Comparison of ENCODE assay signal across 13 mouse cellular contexts in the genomic region with DNA sequence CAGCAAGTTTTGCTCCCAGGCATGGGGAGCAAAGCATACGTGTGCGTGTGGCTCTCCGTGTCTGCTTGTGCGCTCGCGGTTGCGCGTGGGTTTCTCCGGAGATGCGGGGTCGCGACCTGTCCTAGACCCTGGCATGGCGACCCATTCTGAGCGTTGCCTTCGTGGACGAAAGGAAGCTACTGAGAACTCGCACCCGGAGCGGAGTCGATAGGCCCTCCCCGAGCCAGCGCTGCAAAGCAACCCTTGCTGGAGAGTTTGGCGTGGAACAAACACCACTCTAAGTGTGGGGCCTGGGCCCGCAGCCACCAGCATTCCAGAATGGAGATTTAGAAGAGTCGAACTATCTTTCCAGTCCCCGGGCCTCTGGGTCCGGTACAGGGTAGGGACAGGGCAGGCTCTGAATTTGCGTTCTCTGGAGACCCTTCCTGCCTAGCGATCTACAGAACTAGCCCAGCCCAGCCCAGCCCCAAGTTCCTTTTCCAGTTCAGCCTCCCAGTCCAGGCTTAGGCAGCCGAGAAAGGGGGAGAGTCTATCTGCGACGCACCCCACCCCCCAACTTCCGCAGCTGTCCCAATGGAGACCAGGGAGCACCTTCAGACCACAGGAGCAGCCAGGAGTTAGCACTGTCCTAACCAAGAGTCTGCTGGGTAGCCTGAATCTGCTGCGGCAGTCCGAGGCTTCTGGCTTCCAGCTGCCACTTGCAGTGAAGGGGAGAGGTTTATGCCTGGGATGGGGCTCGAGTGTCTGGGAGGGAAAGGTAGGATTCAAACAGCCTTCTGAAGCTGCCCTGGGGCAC. TPM values are rescaled to one million over a fixed set of nuclear protein-coding genes. Genes with fewer than 3 reads are reported as not detected.
DNase-seq lines count a peak whose midpoint lies in the region; ATAC-seq lines count a peak whose summit lies in the region.
"Had no signal": no experiment of that assay in that cellular context is flagged by ENCODE, and none has a peak within 500 bp of the region (broad histone marks: within the 10 kb centered on the region; RNA-seq: fewer than 3 reads in every experiment).

No protein-coding gene starts in this region.

- H3K9ac ChIP-seq in limb, embryonic 13.5 days, result no peak overlapping the region

- 0 out of 2 replicates have a peak, but pooled peaks have one; percentile 45 for ATAC-seq in limb, embryonic 13.5 days (ENCODE audit: low FRiP score, low read depth)
- no peak for ATAC-seq in granulocyte monocyte progenitor cell, adult 5-6 weeks (replicated peaks; ENCODE audit: poor library complexity, severe bottlenecking)

- peak overlapping the region; percentile 69 for H3K4me3 ChIP-seq in forebrain, embryonic 10.5 days
- H3K4me3 ChIP-seq in limb, embryonic 13.5 days, result peak overlapping the region; percentile 22
- H3K4me3 ChIP-seq: erythroblast, embryonic 14.5 days; myocyte had no signal

- intact Hi-C loops in heart, postnatal 25 days (cut with DNase I), result no loop called here

- H3K27ac ChIP-seq in forebrain, embryonic 10.5 days, result peak overlapping the region; percentile 95
- H3K27ac ChIP-seq in limb, embryonic 13.5 days, result no peak overlapping the region

- no peaks in the 10 kb centered on the region for H3K9me3 ChIP-seq in forebrain, embryonic 10.5 days
- no peaks in the 10 kb centered on the region for H3K9me3 ChIP-seq in limb, embryonic 13.5 days

- H3K4me2 ChIP-seq in limb, embryonic 13.5 days (replicated peaks), result peak overlapping the region; percentile 42

- 1% methylated on average over 36 of the region's 36 CpGs for WGBS in forebrain, embryonic 10.5 days
- 2% methylated on average over 36 of the region's 36 CpGs for WGBS in limb, embryonic 13.5 days

- DNase-seq in heart, adult 11 months, result peak; percentile 81
- no peak for DNase-seq in heart, postnatal 25 days (ENCODE audit: low spot score)
- DNase-seq in ES-CJ7 (ENCODE audit: low read depth, low spot score), result peak; percentile 53
- DNase-seq in forebrain, embryonic 10.5 days (ENCODE audit: extremely low spot score, low spot score), result peak; percentile 53
- DNase-seq in spleen, adult 18-20 months, result no peak
- DNase-seq in layer of hippocampus, postnatal 10 days (ENCODE audit: low spot score in 2 of 2), result no peak
- DNase-seq: adrenal gland, postnatal 14 days had no signal

- H3K4me1 ChIP-seq in forebrain, embryonic 10.5 days, result peaks cover 71% of the 10 kb centered on the region
- peaks cover 8% of the 10 kb centered on the region for H3K4me1 ChIP-seq in limb, embryonic 13.5 days

- no peaks in the 10 kb centered on the region for H3K36me3 ChIP-seq in forebrain, embryonic 10.5 days (replicated peaks)
- no peaks in the 10 kb centered on the region for H3K36me3 ChIP-seq in limb, embryonic 13.5 days

- H3K27me3 ChIP-seq in forebrain, embryonic 10.5 days (ENCODE audit: poor library complexity, severe bottlenecking), result peaks cover 85% of the 10 kb centered on the region
- H3K27me3 ChIP-seq in limb, embryonic 13.5 days, result peaks cover 91% of the 10 kb centered on the region

RNA-seq across cellular contexts. Expression of a gene that starts 0.6 kb away (rescaled TPM):
- not detected for total RNA-seq in heart, postnatal 25 days (2021)
- polyA plus RNA-seq in forebrain, embryonic 10.5 days (2016; fragmentation: Nextera tagmentation; extraction: Ambion mirVana), result 59.1 and 68.9 TPM in 2 replicates
- polyA plus RNA-seq in limb, embryonic 13.5 days (2015; fragmentation: Nextera tagmentation; extraction: Ambion mirVana), result 0.10 TPM in 1 of 2 replicates, not detected in the other
- not detected in 2 replicates for total RNA-seq in granulocyte monocyte progenitor cell, adult 5-6 weeks (2014; fragmentation: Nextera tagmentation)
- total RNA-seq in granulocyte monocyte progenitor cell, adult 5-6 weeks (2017), result not detected in 2 replicates
- total RNA-seq in layer of hippocampus, postnatal 10 days (2021), result 1 to 10 TPM in 1 of 2 experiments, under 1 TPM in 1; 0.74 to 3.1 TPM
- total RNA-seq: adrenal gland, postnatal 14 days; liver, adult 2 months had no signal
- polyA plus RNA-seq: erythroblast, embryonic 14.5 days; intestine, embryonic 14.5 days; liver, adult 2 months; myocyte had no signal

Comparison
In these comparisons a context has a peak if more than half of its experiments do, and no peak if none do; other contexts are left out.
1. DNase-seq: peak in heart, adult 11 months (single experiment), ES-CJ7 (single experiment) and forebrain, embryonic 10.5 days (single experiment); none in heart, postnatal 25 days (single experiment), spleen, adult 18-20 months (0 of 2) and layer of hippocampus, postnatal 10 days (0 of 2).